Mouse (Mus musculus): ENCODE measurements around the gene Rps26.

Gene Rps26

GRCm38 (mm10) chr10:128602470-128603128 is 23.9 kb downstream of the Rps26 start:
- no peak for DNase-seq

- DNase-seq: no peak
Measured at GRCm38 (mm10) chr10:128601499-128601898, 25.0 kb downstream of the Rps26 start.

GRCm38 (mm10) chr10:128598476-128598875 is 28.1 kb downstream of the Rps26 start:
- DNase-seq: no peak

GRCm38 (mm10) chr10:128592797-128593196 is 33.8 kb downstream of the Rps26 start:
- no peak for DNase-seq

DNA sequence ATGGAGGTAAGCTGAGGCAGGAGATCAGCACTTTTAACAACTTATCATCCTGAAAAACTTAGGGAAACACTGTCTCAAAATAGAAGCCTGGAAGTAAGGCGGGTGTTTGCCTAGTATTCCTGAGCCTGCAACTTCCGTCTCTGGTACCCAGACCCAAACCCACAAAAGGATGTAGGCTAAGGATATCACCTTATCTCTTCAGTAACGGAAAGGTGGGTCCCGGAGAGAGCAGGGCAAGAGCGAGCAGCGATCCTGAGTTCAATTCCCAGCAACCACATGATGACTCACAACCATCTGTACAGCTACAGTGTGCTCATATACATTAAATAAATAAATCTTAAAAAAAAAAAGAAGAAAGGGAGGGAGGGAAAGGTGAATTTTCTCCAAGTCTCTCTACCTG is 35.1 kb downstream of the Rps26 start:
- no peak for DNase-seq

GRCm38 (mm10) chr10:128590193-128590690 is 36.3 kb downstream of the Rps26 start:
- peak; percentile 82 to 83 for DNase-seq

GRCm38 (mm10) chr10:128589464-128590192 is 36.9 kb downstream of the Rps26 start, which contains the start of gene Erbb3:
Gene Erbb3, minus strand, starts transcription at chr10:128589652.
- DNase-seq: peak; percentile 79 to 90

GRCm38 (mm10) chr10:128588775-128589463 is 37.6 kb downstream of the Rps26 start:
- DNase-seq: peak; percentile 70 to 82

GRCm38 (mm10) chr10:128588136-128588535 is 38.4 kb downstream of the Rps26 start:
- peak; percentile 38 to 60 for DNase-seq

- DNase-seq: peak; percentile 77 to 90
Measured at GRCm38 (mm10) chr10:128587697-128588096, 38.9 kb downstream of the Rps26 start.

GRCm38 (mm10) chr10:128587120-128587519 is 39.4 kb downstream of the Rps26 start:
- DNase-seq: no peak

DNA sequence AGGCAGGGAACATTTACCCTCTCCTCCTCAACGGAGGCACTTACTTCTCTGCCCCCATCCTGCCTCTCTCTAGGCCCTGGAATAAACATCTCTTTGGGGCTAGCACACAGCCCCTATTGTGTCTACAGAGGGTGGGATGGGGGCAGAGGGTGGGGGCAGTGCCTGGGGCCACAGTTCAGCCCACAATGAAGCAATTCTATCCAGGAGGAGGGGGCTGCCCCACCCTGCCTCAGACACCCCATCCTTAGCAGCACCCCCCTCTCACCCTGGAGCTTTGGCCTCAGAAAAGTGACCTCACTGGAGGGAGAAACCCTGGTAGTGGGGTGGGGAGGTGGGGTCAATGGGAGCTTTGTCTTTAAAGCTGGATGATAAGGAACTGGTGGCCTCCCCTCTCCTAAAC is 40.0 kb downstream of the Rps26 start:
- DNase-seq: no peak

GRCm38 (mm10) chr10:128584386-128584785 is 42.2 kb downstream of the Rps26 start:
- peak; percentile 72 to 87 for DNase-seq

GRCm38 (mm10) chr10:128583644-128584043 is 42.9 kb downstream of the Rps26 start:
- peak; percentile 89 to 95 for DNase-seq

- DNase-seq: no peak
Measured at GRCm38 (mm10) chr10:128579731-128580130, 46.8 kb downstream of the Rps26 start.

DNA sequence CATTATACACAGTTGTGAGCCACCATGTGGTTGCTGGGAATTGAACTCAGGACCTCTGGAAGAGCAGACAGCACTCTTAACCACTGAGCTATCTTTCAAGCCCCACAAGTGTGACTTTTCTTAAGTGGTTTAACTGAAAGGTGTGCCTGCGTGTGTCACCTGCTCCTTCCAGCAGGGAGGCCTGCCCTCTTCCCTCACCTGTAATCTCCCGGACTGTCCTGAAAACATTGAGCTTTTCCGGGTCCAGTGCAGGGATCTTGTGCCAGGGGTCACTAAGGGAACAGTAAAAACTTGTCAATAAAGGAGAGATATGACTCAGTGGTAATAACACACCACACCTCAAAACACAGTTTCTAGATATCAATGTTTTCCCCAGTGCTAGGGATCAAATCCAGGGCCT is 47.2 kb downstream of the Rps26 start:
- DNase-seq: no peak

GRCm38 (mm10) chr10:128578330-128578729 is 48.2 kb downstream of the Rps26 start:
- DNase-seq: no peak

GRCm38 (mm10) chr10:128575063-128575462 is 51.5 kb downstream of the Rps26 start:
- peak in 1 of 2 experiments; percentile 30 for DNase-seq

All from kidney, postnatal 25 days (tissue).